Mouse (Mus musculus) kidney, postnatal 36 days (tissue): ENCODE data around the gene Ugt8a.

ENCODE experiments used
- DNase-seq, 2 experiments: peaks; one replicate each; pipeline ENCODE4 v3.0.0; 2021 to 2022; ENCODE audit warnings: mixed read lengths in 2 of 2

Ugt8a gene

DNA sequence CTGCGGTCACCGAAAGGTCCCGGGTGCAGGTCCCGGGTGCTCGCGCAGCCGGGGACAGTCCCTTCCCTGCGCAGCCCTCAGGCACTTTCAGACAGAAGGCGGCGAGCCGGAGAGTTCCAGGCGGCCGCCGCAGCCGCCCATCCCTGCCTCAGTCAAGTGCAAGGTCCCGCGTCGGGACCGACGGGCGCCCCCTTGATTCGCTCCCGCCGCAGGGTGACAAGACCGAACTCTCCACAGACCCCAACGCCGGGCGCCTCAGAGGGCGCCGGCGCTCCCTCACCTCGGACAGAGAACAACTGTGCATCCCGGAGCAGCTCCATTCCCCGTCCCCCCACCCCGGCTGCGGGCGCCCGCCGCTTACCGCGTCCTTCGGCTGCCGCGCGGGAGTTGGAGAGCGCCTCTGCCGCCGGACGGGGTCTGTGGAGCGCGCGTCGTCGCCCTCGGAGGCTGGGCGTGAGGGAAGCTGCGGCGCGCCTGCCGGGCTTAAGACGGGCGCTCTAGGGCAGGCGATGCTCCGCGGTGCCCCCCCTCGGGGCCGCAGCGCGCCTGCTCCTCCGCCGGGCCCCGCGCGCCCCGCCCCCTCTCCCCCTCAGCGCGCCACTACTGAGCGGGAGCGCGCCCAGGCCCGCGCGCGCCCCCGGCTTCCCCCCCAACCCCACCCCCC is at the start of gene Ugt8a:
Ugt8a (minus strand) TSS at position 528 of the 664 bp plus-strand sequence.
- peak; percentile 4 to 72 for DNase-seq

DNA sequence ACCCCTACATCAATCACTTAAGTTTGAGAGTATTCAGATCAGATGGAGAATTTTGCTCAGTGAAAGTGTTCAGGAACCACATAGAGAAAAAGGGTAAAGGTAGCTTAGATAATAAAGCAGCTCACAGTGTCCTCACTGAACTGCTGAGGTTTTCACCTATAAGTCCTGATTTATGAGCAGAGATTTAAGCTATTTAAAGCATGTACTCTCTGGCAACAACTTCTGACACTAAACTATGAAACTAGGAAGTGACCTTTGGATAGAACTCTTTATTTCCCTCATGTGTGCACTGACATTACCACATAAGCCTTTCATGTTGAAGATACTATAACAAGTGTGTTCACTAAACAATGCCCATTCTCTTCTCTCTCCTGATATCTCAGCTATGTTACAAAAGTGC is 48.2 kb upstream of the Ugt8a start:
- DNase-seq: no peak

DNA sequence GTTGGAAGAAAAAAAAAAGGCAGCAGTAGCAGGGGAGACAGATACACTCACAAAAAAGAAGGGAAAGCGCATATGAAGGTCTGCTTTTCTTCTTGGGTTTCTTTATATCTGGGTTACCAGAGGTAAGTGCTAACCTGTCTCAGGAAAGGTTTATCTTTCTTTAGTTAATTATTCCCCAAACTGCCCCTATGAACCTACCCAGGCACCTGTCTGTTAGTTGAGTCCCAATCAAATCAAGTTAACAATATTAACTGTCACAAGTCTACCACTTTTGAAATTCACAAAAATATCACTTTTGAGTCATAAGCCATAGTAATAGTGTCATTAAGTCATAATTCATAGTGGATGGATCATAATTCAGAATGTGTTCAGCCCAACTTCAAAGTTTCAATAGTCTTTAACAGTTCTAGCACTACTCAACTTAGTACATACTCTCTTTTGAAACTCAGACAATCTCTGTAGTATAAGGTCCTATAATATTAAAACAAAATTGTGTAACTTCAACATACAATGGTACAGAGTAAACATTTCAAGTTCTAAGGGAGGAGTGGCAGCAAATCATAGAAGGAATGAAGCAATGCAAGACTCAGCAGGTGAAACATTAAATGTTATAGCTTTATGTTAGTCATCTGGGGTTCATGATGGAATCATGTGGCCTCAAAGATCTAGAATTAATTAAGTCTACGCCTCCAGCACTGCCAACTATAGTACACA is 45.4 kb upstream of the Ugt8a start:
- DNase-seq: no peak

DNA sequence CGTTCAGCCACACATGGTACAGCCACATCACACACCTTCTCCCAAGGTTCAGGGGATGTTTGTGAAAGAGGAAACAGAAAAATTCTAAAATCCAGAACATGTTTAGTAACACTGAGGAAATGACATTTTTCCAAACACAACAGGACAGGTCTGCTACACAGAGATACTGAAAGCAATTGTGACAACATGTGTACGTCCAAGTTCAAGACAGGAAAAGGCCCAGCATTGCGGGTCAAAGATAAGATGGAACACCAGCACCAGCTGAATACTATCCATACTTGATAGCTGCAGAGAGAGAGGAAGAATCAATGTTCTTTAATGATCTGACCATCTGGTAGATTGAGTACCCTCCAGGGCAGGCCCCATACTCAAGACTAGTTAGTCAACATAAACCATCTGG is 41.1 kb upstream of the Ugt8a start:
- no peak for DNase-seq

DNA sequence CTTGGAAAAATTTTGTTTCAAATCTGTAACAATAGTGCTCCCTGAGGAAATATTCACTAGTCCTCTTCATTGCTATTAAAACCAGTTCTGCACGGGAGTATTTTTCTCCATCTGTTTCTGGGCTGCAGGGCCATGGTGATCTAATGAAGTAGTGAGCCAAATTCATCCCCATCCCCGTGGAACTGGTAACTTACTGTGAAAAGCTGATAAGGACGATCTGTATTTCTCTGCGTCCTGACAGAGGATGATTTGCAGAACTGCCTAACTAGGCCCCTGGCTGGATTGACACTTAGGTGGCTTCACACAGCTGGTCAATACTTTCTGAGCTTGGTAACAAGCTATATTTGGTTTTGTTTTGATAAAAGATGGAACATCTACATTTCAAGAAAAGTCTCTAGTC is 37.5 kb upstream of the Ugt8a start:
- no peak for DNase-seq

DNA sequence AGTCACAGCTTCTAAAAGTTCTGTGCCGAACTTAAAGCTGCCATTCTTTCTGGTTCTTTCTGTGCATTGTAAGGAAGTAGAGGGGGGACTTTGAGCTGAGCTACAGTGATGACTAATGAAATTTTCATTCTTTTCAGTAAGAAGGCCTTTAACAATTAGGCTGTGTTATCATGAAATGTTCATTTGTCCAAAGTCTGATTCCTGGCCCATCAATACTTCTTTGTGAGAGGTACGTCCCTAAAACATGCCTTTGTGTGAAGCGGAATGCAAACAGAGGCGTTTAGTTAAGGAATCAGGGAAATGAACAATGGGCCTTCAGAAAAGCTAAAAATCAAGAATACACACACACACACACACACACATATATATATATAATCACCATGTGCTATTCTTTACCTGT is 31.0 kb upstream of the Ugt8a start:
- no peak for DNase-seq

DNA sequence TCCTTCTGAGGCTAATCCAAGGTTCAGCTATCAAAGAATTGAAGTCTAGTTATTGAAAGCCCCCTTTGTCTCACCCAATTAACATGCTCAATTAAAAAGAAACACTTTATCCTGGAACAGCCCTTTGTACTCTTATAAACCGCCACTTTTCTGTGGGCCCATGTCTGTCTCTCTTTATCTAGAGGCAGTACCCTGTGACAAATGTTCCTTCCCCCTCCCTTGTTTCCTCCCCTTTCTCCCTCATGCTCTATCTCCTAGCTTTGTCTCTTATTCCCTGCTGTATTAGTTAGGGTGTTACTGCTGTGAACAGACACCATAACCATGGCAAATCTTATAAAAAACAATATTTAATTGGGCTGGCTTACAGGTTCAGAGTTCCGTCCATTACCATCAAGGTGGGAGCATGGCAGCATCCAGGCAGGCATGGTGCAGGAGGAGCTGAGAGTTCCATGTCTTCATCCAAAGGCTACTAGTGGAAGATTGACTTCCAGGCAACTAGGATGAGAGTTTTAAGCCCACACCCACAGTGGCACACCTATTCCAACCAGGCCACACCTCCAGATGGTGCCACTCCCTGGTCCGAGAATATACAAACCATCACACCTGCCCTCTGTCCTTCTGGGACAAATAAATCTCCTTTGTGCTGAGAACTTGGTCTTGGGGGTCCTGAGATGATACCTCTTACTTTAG is 17.9 kb upstream of the Ugt8a start:
- DNase-seq: peak in 1 of 2 experiments; percentile 11

DNA sequence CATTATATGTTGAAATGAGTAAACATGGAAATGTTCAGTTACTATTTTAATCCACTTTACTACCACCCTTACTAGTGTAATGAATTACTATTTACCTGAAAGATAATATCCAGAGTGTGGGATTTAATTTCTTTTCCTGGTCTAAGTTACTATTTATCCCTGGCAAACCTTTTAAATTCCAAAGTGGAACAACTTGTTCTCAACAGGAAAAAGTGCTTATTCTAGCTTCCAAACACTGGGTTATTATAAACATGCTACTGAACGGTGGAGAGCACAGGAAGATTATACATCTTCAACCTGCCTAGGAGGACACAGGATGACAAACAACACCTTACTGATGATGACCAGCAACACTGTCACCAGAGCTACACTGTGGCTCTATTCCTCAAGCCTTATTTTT is 16.5 kb upstream of the Ugt8a start:
- DNase-seq: no peak

DNA sequence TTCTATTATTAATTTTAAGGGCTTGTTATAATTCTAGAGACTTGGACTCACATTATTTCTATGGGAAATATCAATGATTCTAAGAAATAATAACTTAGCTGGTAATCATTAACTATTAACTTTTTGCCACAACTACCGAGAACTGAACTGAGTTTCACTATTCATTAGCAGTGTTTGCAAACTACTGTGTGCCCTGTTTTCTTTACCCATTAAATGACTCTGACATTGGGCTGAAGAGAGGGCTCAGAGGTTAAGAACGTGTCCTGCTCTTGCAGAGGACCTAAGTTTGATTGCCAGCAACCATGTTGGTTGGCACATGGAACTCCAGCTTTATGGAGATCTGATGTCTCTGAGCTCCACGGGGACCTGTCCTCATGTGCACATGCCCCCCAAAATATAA is 2.4 kb upstream of the Ugt8a start:
- peak in 1 of 2 experiments; percentile 11 for DNase-seq

DNA sequence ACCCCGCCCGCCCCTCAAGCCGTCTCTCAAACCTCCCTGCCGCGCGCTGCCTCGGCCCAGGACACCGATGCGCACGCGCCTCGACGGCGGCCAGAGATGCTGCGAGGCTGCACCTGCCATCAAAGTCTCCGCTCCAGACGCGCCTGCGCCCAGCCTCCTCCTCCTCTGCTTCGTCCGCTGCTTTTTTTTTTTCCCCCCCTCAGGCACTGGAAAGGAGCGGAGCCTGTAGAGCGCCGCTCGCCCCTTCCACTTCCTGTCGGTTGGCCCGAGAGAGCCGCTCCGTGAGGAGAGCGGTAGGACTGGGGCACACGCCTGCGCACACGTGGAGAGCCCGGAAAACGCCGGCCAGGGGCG is 314 bp upstream of the Ugt8a start:
- DNase-seq: peak in 1 of 2 experiments; percentile 7

DNA sequence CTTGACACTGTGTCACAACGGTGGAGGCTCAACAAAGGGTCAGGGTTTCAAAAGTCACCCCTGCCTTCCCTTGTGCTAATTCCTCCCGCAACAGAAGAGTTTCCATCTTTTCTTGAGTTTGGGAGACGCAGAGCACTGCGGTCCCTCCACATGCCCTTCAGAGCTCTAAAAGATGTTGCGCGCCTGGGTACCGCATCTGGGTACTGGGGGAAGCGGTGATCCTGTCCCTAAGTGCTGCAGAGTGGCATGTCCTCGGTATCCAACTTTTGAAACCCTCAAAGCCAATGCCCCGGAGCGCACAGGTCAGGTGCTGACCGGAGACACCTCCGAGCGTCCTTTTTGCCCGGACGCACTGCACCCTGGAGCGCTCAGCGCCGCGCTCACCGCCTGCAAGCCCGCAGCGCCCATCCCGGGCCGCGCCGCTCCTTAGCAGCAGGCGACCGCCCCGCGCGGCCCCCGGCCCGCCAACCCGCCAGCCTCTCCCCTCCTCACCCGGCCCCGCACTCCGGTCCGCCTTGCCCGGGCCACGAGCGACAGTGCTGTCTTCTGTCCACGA is 805 bp downstream of the Ugt8a start:
- peak in 1 of 2 experiments; percentile 64 for DNase-seq

DNA sequence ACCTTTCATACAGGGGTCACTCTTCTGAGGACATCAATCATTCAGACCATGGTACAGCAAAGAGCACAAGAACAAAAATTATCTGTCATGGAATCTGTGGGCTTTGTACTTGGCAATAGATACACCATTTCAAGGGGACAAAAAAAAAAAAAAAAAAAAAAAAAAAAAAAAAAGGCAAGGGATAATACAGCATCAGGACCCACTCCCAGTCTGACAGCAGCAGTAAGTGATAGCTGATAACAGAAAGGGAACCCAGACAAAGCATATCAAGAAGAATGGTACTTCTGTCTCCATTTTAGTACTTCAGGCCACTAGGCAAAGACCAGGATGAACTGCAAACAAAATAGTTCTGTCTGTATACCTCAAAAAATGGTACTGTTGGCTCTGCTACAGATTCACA is 2.6 kb downstream of the Ugt8a start:
- DNase-seq: no peak

DNA sequence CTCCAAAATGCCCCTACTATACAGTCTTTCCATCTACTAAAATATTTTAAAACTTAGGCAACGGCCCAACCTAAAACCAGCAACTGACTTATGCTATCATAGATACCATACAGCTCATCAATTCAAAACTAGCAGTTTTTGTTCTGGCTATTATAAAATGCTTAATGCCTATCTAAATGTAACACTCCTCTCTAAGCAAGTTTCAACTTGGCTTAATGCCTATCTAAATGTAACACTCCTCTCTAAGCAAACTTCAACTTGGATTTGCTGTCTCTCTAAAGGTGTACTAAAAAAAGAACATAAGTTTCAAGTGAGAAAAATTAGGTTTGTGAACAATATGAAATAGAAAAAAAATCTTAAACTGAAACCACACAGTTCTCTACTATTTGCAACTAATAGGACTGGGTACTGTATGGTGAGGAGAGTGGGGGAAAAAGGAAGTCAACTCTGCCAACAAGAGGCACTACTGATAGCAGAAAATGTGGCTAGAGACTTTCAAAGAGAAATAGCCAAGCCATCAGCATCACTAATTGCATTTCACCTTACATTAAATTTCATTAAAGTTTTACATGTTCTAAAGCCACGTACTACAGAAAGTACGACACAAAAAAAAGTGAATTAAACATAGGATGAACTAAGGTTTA is 5.7 kb downstream of the Ugt8a start:
- no peak for DNase-seq

DNA sequence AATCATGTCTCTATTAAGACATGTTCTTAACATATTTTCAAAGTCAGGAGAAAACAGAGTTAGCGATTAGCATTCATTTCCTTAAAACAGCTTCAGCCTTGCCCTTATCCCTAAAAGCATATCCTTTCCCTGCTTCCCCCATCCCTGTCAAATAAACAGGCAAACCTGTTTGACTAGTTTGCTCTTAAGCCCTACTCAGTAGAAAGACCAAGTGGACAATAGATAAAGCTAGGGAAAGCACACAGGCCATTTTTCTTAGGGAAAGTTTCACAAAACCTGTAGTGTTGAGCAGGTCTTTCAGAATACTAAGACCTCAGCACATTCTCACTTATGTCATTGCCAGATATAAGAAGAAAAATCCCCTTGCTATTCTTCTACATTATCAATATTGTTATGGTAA is 7.4 kb downstream of the Ugt8a start:
- peak in 1 of 2 experiments; percentile 13 for DNase-seq

DNA sequence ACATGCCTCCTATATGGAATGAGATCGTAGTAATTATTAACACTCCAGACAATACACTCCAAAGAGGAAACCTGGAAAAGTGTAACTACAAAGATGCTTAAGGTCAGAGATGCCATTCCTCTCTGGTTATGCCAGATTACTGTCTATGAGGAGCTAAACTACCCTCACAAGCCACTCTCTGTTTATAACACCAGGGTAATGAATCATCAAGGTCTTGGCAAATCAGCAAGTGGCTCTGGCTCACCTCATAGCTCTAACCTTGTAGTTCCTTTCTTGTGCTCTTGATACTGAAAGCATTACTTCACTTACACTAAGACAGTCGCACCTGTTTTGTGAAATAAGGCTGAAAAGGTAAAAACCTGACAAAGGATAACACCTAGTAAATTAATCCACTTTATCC is 17.5 kb downstream of the Ugt8a start:
- DNase-seq: peak in 1 of 2 experiments; percentile 24

DNA sequence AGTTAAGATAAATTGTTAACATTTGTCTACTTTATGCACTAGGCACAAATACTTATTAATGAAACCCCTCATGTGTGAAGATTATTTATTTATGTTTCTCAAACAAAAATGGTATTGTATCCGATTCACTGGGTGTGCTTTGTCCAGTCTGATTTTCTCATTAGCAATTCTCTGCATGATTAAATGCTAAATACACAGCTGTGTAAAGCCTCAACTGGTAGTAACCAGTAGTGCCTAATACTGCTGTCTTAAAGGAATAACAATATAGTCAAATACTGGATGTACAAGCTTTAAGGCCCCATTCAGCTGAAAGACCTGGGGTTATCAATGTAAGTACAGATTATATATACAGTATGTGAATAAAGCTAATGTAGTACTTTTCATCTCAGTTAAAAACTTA is 39.4 kb downstream of the Ugt8a start:
- no peak for DNase-seq

DNA sequence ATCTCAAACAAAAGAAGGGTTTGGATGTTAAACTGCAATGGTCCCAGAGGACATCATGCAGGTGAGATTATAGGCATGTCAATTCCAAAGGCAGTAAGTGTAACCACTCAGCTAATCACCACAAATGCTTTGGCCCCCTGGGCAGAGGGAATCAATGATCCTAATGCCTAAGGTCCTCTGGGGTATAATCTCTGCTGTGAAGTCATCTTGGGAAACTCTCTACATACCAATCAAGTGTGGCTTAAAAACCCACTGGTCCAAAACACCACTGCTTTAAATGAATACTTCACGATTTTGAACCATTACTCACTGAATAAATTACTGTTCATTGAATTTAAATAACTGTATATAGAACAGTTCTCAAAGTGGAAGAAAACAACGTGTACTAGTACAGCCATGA is 51.3 kb downstream of the Ugt8a start:
- DNase-seq: no peak

DNA sequence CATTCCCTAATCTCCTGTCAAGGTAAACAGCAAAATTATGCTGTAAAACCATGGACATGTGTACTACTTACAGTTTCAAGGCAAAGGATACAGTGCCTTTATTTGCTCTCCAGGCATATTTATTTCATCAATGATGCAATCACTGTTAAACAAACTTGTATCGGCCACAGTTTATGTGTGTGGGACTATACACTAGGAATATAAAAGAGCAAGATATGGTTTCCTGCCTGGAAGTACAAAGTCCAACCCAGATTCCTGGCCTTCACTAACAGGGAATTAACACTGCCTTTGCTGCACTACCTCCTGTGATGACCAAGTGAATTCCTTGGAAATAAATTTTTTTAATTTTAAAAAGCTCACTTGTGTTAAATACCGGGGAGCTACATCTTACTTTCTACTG is 53.5 kb downstream of the Ugt8a start:
- DNase-seq: no peak

DNA sequence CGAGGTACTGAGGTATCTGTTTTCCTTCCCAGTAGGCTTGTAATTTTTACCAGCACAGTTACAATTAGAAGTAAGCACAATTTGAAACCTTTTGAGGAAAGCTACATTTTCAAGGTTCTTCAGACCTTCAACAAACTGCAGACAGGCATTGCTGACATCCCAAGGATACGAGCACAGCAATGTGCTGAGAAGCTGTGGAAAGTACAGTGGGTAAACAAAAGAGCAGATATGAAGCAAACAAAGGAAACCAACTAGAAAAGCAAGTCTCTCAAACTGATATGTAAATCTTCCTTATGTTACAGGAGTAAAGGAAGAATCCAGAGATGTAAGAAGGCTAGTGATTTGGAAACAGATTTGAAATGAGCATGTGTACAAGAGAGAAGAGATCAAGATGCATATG is 54.0 kb downstream of the Ugt8a start:
- no peak for DNase-seq

DNA sequence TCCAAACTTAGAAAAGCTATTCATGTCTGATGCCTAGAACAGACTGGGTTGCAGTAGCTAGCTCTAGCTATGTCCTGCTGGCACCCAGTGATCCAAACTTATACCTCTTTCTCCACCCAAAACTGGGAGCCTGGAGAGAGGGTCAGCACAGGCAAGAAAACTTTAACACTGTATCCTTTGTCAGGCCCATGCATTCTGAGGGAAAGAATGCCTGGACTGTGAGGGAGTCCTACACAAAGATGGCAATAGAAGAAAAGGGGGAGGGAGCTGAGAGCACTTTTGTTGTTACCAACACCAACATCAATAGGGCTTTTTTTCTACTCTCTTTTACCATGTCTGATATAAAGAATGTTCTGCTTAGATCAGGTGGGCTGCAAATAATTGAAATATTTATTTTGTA is 55.4 kb downstream of the Ugt8a start:
- no peak for DNase-seq

DNA sequence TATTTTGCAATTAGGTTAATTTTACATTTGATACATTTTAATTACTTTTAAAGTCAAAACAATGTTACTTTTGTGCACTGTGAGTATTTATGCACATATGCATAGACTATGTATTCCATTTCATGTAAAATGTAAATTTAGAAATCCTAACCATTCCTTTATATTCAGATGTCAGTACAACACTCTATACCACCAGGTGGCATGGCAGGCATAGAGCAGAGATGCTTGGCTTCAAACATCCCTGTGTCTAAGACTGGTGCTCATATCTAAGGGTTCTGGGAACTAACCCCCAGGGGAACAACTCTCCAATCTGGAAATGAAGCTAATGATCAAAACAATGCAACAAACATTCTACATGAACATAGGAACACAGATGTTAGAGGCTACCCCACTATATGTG is 56.6 kb downstream of the Ugt8a start:
- DNase-seq: no peak

DNA sequence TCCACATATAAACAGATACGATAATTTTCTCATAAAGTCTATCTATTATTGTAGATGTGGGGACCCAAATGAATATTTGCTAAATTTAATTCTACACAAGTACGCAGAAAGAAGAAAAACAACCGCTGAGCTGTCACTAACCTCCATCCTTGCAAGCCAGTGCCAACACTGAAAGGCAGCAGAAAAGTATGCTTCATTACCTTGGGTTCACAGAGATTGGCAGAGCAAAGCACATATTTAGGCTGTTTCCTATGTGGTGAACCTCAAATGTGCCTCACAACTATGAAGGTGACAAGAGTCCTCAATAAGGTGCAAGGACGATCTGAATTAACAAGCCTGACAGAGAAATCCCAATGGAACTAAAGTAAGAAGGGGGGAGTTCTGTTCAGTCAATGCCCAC is 64.0 kb downstream of the Ugt8a start:
- DNase-seq: no peak

DNA sequence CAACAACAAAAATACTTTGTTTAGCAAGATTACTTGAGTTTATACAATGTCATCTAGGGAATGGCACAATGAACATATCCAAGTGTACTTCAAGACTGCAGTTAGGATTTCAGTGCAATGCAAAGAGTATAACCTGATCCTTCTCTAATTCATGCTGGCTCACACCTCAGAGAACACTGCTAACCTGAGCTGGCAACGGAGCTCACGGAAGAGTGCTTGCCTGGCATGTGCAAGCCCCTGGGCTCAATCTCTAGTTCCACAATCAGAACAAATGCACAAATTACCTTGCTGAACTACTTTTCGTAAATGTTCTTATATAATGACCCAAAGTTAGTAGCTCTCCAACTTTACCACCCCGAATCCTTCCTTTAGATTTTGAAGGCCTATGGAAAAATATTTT is 68.5 kb downstream of the Ugt8a start:
- peak; percentile 29 to 44 for DNase-seq
